Mouse (Mus musculus) layer of hippocampus, postnatal 25 days (tissue): ENCODE measurements around the gene St13. TPM values are rescaled to one million over a fixed set of nuclear protein-coding genes. Genes with fewer than 3 reads are reported as not detected.

Experiments
- DNase-seq, 2 experiments: peaks; one replicate each; pipeline ENCODE4 v3.0.0; 2022; ENCODE audit warnings: mixed read lengths in 2 of 2, low spot score in 1 of 2; ENCODE audit errors: extremely low spot score in 1 of 2
- total RNA-seq, 2 experiments: library from RNA; stranded (reverse); gene quantifications; 2 replicates each; pipeline ENCODE4 v1.2.3; 2021

The St13 gene
- total RNA-seq, 2 experiments from 2014 or later = 171 to 182 TPM

DNA sequence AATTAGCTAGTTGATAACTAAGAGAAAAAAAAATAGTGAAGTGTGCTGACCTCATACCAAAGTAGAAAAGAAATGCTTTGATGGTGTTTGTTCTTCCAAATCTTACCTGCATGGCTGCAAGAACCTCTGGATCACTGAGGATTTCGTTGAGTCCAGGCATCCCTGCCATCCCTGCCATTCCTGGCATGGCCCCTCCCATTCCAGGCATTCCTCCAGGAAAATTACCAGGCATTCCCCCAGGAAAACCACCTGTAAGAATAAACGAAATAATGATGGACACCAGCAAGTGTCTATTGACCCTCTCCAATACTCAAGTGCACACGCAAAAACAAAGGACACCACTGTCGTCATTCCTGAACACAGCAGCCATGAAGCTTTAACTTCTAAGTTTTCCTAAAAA is 33.6 kb downstream of the St13 start:
- no peak for DNase-seq

DNA sequence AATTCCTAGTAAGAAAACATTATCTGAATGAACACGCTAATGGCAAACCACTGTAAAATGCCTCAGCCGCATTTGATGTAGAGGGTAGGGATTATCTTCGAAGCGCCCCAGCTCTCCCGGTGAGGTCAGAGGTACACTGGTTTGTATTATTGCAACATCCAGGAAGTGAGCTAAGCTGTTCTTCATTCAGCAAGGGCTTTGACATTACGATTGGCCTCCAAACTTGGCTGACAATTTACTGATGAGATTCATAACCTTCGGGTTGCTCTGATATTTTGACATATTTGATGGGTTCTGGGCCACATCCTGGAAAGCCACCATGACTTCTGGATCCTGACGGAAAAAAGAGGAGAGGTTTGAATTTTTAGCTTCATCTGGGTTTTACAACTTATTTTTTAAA is 34.6 kb downstream of the St13 start:
- no peak for DNase-seq

DNA sequence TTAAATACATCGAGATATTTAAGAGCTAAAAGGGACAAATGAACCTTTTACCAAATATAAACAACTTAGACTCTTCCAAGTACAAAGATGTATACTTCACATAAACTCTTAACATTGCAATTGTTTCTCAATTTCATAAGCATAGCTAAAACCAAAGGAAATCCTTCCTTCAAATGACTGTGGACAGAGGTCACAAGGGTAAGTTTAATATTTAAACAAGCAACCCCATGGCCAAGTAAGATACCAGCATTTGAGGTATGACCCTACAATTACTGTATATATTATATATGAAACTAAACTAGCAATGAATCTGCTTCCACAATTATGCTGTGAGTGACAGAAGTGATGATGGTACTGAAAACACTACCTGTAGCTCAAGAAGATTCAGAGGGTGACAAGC is 35.6 kb downstream of the St13 start:
- no peak for DNase-seq

DNA sequence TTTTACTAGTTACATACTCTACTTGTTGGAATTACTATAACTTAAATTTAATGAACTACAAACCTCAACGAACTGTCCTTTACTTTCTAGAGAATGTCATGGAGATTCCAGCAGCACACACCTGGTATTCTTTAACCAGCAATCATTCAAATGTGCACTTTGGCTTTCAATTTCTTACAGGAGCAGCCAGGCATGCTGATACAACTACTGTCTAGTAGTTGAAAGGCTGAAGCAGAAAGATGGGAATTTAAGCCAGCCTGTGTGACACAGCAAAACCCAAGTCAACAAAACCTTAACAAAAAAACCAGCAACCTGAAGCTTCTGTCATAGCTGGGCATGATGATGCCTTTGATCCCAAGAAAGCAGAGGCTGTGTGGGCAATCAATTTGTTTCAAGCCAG is 37.4 kb downstream of the St13 start:
- no peak for DNase-seq

DNA sequence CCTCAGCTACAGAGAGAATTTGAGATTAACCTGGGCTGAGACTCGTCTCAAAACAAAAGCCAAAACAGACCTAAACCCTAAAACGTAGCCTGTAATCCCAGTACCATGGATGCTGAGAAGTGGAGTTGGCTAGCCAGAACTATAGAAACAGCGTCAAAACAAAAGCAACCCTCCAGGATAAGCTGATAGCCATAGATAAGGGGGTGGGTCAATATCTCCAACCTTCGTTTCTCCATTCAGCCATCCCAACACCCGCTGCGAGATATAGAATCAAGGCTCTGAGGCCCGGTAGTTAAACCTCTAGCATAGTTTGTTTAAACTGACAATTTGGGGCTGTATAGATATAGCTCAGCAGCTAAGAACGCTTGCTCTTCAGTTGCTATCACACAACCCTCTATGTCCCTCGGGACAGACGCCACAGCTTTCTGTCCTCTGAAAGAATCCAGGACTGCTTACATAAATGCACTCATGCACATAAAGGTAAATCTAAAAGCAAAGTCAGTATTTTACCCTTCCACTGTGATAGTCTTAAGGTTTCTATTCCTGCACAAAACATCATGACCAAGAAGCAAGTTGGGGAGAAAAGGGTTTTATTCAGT is 38.4 kb downstream of the St13 start:
- DNase-seq = no peak

DNA sequence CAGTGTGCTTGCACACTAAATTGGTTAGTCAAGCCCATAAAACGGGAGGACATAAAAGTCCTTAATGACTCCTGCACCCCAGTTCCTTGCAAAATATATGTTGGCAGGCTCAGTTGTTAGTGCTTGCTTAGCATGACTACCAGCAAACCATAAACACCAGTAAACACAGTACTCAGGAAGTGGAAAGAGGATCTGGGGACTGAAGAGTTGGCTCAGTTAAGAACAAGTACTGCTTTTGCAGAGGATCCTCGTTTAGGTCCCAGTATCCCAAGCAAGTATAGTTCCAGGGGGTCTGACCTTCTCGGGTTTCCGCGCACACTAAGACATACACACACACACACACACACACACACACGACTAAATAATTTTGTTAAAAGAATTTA is 38.9 kb downstream of the St13 start:
- no peak for DNase-seq

DNA sequence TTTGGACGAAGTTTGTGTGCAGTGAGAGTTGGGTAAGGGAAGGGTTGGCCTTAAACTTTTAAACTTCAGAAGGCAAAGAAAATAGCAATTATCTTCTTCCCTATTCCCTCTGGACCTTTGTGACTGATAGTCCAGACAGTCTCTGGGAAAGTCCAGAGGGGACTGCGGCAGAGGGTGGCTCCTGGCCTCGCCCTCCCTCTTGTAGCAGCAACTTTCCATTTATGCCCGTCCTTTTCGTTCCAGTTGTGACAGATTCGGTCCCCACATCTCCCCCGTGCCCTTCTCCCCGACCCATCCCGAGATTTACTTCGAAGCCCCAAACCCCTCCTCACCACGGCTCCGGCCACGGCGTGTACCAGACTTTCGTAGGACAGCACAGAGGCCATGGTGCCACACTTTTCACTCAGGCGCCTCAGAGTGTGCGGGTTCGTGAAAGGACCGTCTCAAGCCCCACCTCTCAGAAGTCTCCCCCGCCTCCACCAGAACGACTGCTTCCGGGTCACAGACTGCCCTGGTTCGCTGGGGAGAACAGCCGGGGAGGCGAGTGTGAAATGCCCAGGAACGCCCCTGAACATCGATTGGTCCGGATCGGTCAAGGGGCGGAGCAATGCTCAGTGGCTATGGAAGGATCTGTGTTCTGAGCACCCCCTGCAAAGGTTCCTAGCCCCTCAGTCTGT is 39.4 kb downstream of the St13 start, which contains the start of gene Slc25a17:
Gene Slc25a17, minus strand, starts transcription at position 468 of the 677 bp plus-strand sequence.
- DNase-seq = peak; percentile 79

DNA sequence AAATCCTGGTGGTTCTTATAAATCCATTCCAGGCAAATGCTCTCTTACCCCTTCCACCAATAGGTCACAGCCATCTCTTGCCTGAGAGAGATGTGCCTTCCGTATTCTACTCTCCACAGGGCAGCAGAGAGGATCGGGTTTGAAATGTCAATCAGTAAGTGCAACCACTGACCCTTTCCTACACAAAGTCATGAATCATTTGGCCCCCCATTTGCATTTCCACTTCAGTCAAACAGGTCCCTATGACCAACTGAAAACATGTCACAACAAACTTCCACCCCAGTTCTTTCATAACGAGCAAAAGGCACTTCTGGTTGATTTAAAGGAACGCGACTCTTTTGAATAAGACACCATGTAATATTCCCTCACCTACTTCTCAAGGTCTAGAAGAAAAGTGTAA is 40.5 kb downstream of the St13 start:
- DNase-seq = no peak

DNA sequence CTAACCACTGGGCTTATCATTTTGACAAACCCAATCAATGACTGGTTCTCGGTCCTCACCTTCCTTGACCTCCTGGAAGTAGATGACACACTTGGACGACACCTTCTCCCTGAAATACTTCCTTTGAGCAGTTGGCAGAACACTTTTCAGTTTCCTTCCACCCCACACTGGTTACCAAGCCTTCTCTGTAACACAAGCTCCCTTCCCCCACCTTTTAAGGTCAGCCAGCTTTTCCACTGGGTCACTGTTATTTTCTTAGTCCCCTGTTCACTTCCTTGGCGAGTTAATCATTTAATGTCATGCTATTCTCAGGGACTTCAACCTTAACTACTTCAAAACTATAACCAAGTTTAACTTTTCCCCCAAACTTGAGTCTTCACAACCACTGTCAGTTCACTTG is 40.9 kb downstream of the St13 start:
- no peak for DNase-seq

DNA sequence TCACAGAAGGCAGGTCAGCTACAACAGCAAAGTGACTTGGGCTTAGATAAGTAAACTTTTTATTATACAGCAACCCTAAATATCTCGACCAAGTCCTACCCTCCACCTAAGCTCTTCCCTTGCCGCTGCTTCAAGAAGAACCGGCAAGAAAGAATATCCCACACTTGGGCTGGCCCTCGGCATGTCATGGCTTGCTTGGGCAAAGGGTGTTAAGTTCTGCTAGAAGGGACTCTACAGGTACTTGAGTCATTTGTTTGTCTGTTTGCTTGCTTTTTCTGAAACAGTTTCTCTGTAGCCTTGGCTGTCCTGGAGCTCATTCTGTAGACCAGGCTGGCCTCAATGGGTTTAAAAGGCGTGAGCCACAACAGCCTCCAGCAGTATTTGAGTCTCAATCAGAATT is 42.9 kb downstream of the St13 start:
- DNase-seq = no peak

DNA sequence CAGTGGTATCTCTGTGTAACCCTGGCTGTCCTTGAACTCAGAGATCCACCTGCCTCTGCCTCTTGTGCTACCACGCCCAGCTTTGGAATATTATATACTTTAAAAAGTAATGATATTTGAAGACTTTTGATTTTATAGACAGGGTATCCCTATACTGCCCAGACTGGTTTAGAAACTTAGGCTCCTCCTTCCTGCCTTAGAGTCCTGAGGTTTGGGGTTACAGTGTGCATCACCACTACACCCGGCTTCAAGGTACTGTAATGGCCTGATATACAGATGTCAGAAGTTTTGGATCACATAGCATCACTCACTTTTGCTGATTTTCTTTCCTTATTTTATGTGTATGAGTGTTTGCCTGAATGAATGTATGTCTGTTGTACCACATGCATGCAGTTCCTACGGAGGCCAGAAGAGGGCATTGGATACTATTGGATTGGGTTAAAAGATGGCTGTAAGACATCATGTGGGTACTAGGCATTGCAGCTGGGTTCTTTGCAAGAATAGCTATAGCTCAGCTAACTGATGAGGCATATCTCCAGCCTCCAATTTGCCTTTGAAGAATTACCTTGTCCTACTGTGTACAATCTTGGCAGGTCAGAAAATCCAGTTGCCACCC is 44.6 kb downstream of the St13 start:
- peak in 1 of 2 experiments; percentile 32 for DNase-seq

DNA sequence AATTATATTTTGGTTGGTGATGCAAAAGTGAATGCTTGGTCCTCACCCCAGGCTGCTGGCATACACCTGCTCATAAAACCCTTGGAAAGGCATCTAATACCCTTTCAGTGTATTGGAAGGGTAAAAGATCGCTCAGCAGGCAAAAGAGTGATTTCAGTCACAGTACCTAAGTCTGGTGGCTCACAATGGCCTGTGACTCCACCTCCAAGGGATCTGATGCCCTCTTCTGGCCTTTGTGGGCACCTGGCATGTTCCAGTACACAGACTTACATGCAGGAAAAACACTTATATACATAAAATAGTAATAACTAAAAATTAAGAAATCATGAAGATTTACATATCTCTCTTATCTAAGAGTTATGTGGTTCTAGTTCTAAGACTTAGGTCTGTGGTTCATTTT is 47.2 kb downstream of the St13 start:
- no peak for DNase-seq

DNA sequence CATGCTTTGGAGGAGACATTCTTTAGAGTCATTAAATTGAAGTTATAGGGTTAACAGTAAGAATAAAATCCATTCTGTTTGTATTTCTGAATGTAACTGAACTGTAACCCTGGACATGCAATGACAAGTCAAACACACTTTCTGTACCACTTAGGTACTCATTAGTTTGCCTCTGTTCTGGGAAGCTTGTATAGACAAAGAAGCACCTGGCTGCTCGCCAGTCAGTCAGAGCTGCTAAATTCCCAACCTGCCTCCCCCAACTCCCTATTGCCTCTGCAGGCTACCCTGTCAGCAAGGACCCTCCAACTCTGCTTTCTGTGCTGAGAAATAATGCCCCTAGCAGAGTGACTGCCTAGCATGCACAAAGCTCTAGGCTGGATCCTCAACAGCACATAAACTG is 49.5 kb downstream of the St13 start:
- DNase-seq = no peak

DNA sequence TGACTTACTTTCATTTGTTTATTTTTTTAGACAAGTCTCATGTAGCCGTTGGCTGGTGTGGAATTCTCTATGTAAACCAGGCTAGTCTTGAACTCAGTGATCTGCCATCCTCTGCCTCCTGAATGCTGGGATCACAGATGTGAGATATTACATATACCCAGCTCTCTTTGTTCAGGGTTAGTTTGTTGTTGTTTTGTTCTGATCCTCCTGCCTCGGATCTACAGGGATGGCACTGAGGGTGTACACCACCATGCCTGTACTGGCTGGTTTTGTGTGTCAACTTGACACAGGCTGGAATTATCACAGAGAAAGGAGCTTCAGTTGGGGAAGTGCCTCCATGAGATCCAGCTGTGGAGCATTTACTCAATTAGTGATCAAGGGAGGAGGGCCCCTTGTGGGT is 51.5 kb downstream of the St13 start:
- no peak for DNase-seq

DNA sequence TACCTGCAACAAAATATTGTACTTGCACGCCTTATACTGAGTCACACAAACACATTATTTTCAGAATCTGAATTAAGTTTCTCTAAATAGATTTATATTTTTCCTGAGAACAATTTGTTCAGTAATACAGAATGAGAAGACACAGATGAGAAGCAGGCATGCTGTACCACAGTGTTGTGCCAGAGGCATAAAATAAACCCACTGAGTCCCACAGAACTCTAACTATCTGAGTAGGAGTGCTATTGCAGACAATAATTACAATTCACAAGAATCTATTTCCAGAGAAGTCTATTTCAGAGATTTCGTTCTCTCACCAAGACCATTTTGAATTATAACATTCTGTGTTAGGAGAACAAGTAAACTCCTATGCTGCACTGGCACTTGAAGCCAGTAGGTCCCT is 52.4 kb downstream of the St13 start:
- no peak for DNase-seq

DNA sequence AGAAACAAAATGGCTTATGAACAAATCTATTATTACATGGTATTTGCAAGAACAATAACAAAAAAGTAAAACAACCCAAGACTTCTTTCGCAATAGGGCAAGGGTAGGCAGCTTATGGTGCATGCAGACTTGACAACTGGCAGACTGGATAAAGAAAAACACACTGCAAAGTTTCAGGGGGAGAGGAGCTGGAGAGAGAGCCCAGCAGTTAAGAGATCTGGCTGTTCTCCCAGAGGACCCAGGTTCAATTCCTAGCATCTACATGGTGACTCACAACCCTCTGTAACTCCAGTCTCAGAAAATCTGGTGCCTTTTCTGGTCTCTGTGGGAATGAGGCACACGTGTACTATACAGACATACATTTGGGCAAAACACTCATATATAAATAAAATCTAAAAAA is 58.5 kb downstream of the St13 start:
- no peak for DNase-seq

DNA sequence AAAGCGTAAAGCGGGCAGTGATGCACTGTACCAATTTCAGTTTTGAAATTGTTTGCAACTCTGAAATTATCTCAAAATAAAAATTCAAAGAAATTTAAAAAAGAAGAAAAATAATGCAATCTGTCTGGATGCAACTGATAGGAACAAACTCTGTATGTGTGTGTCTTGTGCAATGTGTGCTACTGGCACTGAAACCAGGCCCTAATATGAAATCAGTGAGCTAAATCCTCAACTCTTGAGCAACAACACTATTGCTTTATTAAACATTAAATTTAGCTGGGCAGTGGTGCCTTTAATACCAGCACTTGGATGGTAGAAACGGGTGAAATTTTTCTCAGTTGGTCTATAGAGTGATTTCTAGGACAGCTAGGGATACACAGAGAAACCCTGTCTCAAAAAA is 60.7 kb downstream of the St13 start:
- DNase-seq = no peak

DNA sequence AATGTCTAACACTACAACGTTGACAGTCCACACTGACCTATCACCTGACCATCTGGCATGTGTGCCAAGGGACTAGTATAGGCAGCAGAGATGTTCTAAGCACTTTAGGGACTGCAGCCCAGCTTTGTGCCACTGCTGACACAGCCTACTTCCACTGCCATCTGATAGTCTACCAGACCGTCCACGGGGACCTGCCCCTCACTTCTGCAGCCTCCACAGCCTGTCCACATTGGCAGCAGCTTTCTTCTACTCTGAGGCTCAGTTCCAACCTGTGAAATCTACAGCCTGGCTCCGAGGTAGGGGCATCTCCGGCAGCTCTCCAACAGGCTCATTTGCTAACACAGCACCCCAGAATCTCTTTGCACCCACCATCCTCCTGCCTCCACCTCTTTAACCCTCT is 63.4 kb downstream of the St13 start:
- DNase-seq = no peak

DNA sequence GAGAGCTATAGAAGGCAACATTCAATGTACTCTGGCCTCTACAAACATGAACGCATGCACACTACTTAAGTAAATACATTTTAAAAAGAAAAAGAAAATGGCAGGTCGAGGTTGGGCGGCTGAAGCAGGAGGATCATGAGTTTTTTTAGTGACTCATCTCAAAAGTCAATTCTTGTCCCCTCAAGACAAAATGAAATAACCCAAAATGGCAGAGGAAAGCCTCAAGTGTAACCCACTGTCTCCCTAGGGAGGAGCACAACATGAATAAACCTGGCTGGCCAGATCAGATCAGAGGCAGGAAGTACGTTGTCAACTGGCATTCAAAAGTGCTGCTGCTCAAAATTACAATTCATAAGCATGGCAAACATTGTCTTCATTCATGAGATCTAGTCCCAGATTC is 67.4 kb downstream of the St13 start:
- no peak for DNase-seq

DNA sequence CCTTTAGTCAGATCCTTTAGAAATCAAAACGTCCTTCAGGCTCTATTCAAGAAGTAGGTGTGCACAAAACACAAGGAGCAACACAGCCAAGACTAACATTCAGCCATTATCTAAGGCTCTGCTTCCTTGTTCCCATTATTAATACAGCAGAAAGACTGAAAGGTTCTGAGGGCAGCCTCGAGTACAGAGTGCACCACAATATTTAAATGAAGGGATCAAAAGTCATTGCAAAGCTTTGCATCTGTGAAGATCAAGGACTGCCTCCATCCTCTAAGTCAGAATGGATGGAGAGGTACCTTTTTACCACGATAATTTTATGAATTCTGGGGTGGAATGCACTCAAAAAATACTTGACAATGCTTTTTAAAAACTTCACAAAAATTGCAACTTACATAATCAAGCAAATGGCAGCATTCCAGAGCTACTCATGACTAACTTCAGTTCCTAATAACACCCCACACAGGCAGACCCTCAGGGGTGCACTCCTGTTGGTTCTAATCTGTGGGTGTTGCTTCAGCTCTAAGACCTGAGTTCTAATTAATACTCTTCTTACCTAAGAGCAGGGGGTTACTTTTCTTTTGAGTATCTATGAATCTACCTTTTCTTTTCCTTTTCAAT is 69.0 kb downstream of the St13 start:
- no peak for DNase-seq

DNA sequence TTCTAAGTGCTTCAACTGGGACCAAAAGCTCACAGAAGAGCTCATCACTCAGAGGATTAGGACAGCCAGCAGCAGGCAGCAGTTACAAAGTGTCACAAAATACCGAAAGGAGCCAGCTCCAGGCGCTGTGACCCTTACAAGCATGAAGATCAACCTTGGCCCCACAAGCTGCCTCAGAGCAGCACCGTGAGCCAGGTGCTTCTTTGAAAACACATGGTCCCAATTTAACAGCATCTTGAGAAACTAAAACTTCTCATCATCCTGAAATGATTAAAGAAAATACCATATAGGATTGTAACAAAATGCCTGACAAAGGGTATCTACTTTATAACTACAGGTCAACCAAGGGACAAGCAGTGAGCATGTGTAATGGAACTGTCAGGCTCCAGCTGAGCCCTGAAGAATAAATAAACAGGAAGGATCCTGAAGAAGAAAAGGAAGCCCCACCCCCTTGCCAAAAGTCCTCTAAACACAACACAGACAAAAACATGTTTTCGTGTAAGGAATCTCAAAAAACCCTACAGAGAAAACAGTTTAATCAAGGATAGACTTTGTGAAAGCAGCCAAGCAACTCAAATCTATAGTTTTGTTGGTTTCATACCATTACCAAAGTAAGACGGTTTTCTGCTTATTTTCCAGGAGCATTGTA is 70.0 kb downstream of the St13 start:
- no peak for DNase-seq
